Mouse (Mus musculus) E14TG2a.4 (cell line): ENCODE measurements at regions not wholly inside any gene's neighbourhood (a gene's known extent, or its start where the extent isn't known, plus 50 kb on each side); places are given as distances from the start of the nearest gene placed in this dataset.

Experiments
- CTCF ChIP-seq: conservative IDR thresholded peaks from 2 replicates; pipeline ENCODE4 v1.5.1; 2014; ENCODE audit warnings: low read length
- NANOG ChIP-seq: IDR thresholded peaks from 2 replicates; pipeline ENCODE4 v1.6.1; 2014; ENCODE audit warnings: borderline replicate concordance, low read length, mixed read lengths
- POU5F1 ChIP-seq: IDR thresholded peaks from 2 replicates; pipeline ENCODE4 v1.6.1; 2014; ENCODE audit warnings: low read length, borderline replicate concordance

DNA sequence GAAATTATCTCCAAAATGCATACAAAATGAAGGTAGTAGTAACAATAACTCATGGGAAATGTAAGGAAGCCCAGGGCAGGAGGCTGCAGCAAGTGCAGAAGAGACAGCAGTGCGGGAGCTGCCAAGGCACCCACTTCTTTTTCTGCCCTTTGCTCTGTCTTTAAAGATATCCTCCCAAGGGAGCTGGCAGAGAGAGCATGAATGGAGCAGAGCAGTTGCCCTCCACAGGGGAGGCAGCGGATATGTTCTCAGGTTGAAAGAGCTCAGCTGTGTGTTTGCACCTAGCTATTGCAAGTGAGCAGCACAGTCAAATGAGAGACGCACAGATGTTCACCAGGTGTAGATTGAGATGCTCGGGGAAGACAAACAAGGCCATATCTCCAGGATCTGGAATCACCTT is 547.9 kb upstream of the Mgmt start:
- no peak for TF ChIP-seq NANOG
- no peak for TF ChIP-seq CTCF
- TF ChIP-seq POU5F1, result no peak
